Mouse (Mus musculus): ENCODE results near the gene Zranb1. TPM values are rescaled to one million over a fixed set of nuclear protein-coding genes. Genes with fewer than 3 reads are reported as not detected.
A peak's percentile ranks its signal among the peaks of the same experiment; 100 is the strongest.

Zranb1 gene
- polyA plus RNA-seq, 1 experiment: 4.2 TPM

- Histone ChIP-seq H3K27ac (ENCODE audit: insufficient read depth, low read length) (no peak overlapping the region), H3K4me1 (ENCODE audit: control insufficient read depth, insufficient read depth, insufficient read length) (no peaks in the 10 kb centered on the region), H3K27me3 (ENCODE audit: control insufficient read depth, insufficient read depth, low read length) (no peaks in the 10 kb centered on the region), H3K36me3 (ENCODE audit: control insufficient read depth, insufficient read depth, low read length) (no peaks in the 10 kb centered on the region), H3K4me3 (ENCODE audit: extremely low read depth, insufficient read depth, insufficient read length) (no peak overlapping the region)
- DNase-seq (ENCODE audit: low read depth in 1 of 2, low spot score in 2 of 2): no peak
- TF ChIP-seq CTCF (IDR thresholded peaks at IDR 0.05; ENCODE audit: extremely low read depth, insufficient read depth, insufficient read length, insufficient replicate concordance): no peak
- no peak for TF ChIP-seq POLR2A (IDR thresholded peaks at IDR 0.05; ENCODE audit: low read depth, low read length)
- 74% methylated on average over 8 of the region's 8 CpGs for WGBS
Measured at GRCm38 (mm10) chr7:133029496-133030047, 98.6 kb downstream of the Zranb1 start.

- TF ChIP-seq POLR2A (IDR thresholded peaks at IDR 0.05; ENCODE audit: low read depth, low read length) (no peak), CTCF (IDR thresholded peaks at IDR 0.05; ENCODE audit: extremely low read depth, insufficient read depth, insufficient read length, insufficient replicate concordance) (peak; percentile 51; the same call in 1 of the 2 replicates)
- H3K36me3 ChIP-seq (ENCODE audit: control insufficient read depth, insufficient read depth, low read length): no peaks in the 10 kb centered on the region
- H3K27me3 ChIP-seq (ENCODE audit: control insufficient read depth, insufficient read depth, low read length): no peaks in the 10 kb centered on the region
- no peak overlapping the region for H3K4me3 ChIP-seq (ENCODE audit: extremely low read depth, insufficient read depth, insufficient read length)
- DNase-seq (ENCODE audit: low read depth in 1 of 2, low spot score in 2 of 2): no peak
- no peaks in the 10 kb centered on the region for H3K4me1 ChIP-seq (ENCODE audit: control insufficient read depth, insufficient read depth, insufficient read length)
- H3K27ac ChIP-seq (ENCODE audit: insufficient read depth, low read length): no peak overlapping the region
- WGBS: 55% methylated on average over 9 of the region's 9 CpGs
Measured at GRCm38 (mm10) chr7:133032589-133033203, 101.8 kb downstream of the Zranb1 start.

- Histone ChIP-seq H3K27ac (ENCODE audit: insufficient read depth, low read length) (no peak overlapping the region), H3K4me1 (ENCODE audit: control insufficient read depth, insufficient read depth, insufficient read length) (no peaks in the 10 kb centered on the region), H3K36me3 (ENCODE audit: control insufficient read depth, insufficient read depth, low read length) (no peaks in the 10 kb centered on the region), H3K4me3 (ENCODE audit: extremely low read depth, insufficient read depth, insufficient read length) (no peak overlapping the region), H3K27me3 (ENCODE audit: control insufficient read depth, insufficient read depth, low read length) (no peaks in the 10 kb centered on the region)
- TF ChIP-seq POLR2A (IDR thresholded peaks at IDR 0.05; ENCODE audit: low read depth, low read length) (no peak), CTCF (IDR thresholded peaks at IDR 0.05; ENCODE audit: extremely low read depth, insufficient read depth, insufficient read length, insufficient replicate concordance) (no peak)
- DNase-seq (ENCODE audit: low read depth in 1 of 2, low spot score in 2 of 2): no peak
Measured at GRCm38 (mm10) chr7:133035901-133036300, 105.0 kb downstream of the Zranb1 start.

Other genes with a start within 250 kb of the Zranb1 start
- 52.4 and 63.2 TPM in 2 replicates for gene Fam53b, start 117.3 kb upstream of the Zranb1 start, polyA plus RNA-seq (2012; rRNA removed)
- 3.3 and 4.6 TPM in 2 replicates for gene Eef1akmt2, start 78.5 kb upstream of the Zranb1 start, polyA plus RNA-seq (2012; rRNA removed)
- 7.1 and 7.2 TPM in 2 replicates for gene Abraxas2, start 71.9 kb upstream of the Zranb1 start, polyA plus RNA-seq (2012; rRNA removed)
- gene Fgfr2, start 192.2 kb downstream of the Zranb1 start, polyA plus RNA-seq (2012; rRNA removed): 1.6 TPM in 2 replicates
- gene Ctbp2, start 193.2 kb downstream of the Zranb1 start, polyA plus RNA-seq (2012; rRNA removed): 11.8 and 14.0 TPM in 2 replicates

Data from spleen, adult 2 months (tissue).